Mouse (Mus musculus) natural killer cell, adult 2 months (primary cell): Measurements from ENCODE around the gene Acbd6.

Experiments
- DNase-seq, 2 experiments: peaks; one replicate each; pipeline ENCODE4 v3.0.0; 2022; ENCODE audit warnings: low spot score in 2 of 2

Gene Acbd6

GRCm38 (mm10) chr1:155560678-155561077 is 2.8 kb downstream of the Acbd6 start:
- no peak for DNase-seq

GRCm38 (mm10) chr1:155562206-155562605 is 4.3 kb downstream of the Acbd6 start:
- no peak for DNase-seq

GRCm38 (mm10) chr1:155564741-155565140 is 6.8 kb downstream of the Acbd6 start:
- peak in 1 of 2 experiments; percentile 25 for DNase-seq

GRCm38 (mm10) chr1:155568133-155568532 is 10.2 kb downstream of the Acbd6 start:
- DNase-seq: no peak

- no peak for DNase-seq
Observed at GRCm38 (mm10) chr1:155569340-155569739, 11.4 kb downstream of the Acbd6 start.

GRCm38 (mm10) chr1:155574966-155575673 is 17.2 kb downstream of the Acbd6 start:
- peak in 1 of 2 experiments; percentile 37 for DNase-seq

- DNase-seq: peak in 1 of 2 experiments; percentile 24
Observed at GRCm38 (mm10) chr1:155576432-155576831, 18.5 kb downstream of the Acbd6 start.

- DNase-seq: no peak
Observed at GRCm38 (mm10) chr1:155577316-155577715, 19.4 kb downstream of the Acbd6 start.

- no peak for DNase-seq
Observed at GRCm38 (mm10) chr1:155587961-155588360, 30.0 kb downstream of the Acbd6 start.

GRCm38 (mm10) chr1:155594141-155594540 is 36.2 kb downstream of the Acbd6 start:
- DNase-seq: no peak

- DNase-seq: no peak
Observed at GRCm38 (mm10) chr1:155596576-155596975, 38.7 kb downstream of the Acbd6 start.

- no peak for DNase-seq
Observed at GRCm38 (mm10) chr1:155604706-155605105, 46.8 kb downstream of the Acbd6 start.

GRCm38 (mm10) chr1:155605391-155606155 is 47.7 kb downstream of the Acbd6 start:
- DNase-seq: no peak

GRCm38 (mm10) chr1:155606156-155606531 is 48.2 kb downstream of the Acbd6 start:
- DNase-seq: no peak

GRCm38 (mm10) chr1:155608524-155608923 is 50.6 kb downstream of the Acbd6 start:
- DNase-seq: no peak

- DNase-seq: no peak
Observed at GRCm38 (mm10) chr1:155614426-155614825, 56.5 kb downstream of the Acbd6 start.

- no peak for DNase-seq
Observed at GRCm38 (mm10) chr1:155621075-155621474, 63.2 kb downstream of the Acbd6 start.

GRCm38 (mm10) chr1:155623192-155623591 is 65.3 kb downstream of the Acbd6 start:
- no peak for DNase-seq

GRCm38 (mm10) chr1:155627746-155628145 is 69.8 kb downstream of the Acbd6 start:
- DNase-seq: no peak

- no peak for DNase-seq
Observed at GRCm38 (mm10) chr1:155636648-155637047, 78.7 kb downstream of the Acbd6 start.

GRCm38 (mm10) chr1:155645816-155646215 is 87.9 kb downstream of the Acbd6 start:
- no peak for DNase-seq

GRCm38 (mm10) chr1:155646345-155647307 is 88.7 kb downstream of the Acbd6 start:
- no peak for DNase-seq
